Mouse (Mus musculus) ES-E14 (cell line): ENCODE measurements around the gene Kdm4a. TPM values are rescaled to one million over a fixed set of nuclear protein-coding genes. Genes with fewer than 3 reads are reported as not detected.

Experiments used
- DNase-seq: peaks from one replicate; pipeline ENCODE4 v3.0.0-alpha.2; 2013; ENCODE audit warnings: low read depth, low spot score
- H3K27ac ChIP-seq: 2 replicates; pipeline ENCODE4 v1.5.1; 2012; ENCODE audit warnings: low read depth, mild to moderate bottlenecking, low read length, moderate library complexity, mixed read lengths; ENCODE audit not compliant: poor library complexity, insufficient read depth, severe bottlenecking
- H3K36me3 ChIP-seq: 2 replicates; pipeline ENCODE4 v1.6.1; 2012; ENCODE audit warnings: mild to moderate bottlenecking, low read length, moderate library complexity, mixed read lengths; ENCODE audit not compliant: control insufficient read depth, poor library complexity, insufficient read depth, severe bottlenecking
- H3K4me1 ChIP-seq, 2 experiments: fragments of 150-350 bp in 1 of 2; sonication (generic) in 1 of 2; 2 replicates each; pipeline ENCODE4 v1.6.1; 2012; ENCODE audit warnings: low read length in 2 of 2, mild to moderate bottlenecking in 1 of 2, mixed read lengths in 1 of 2; ENCODE audit not compliant: control insufficient read depth in 2 of 2, insufficient read depth in 2 of 2, poor library complexity in 1 of 2
- H3K4me3 ChIP-seq, 2 experiments: fragments of 150-350 bp in 1 of 2; sonication (generic) in 1 of 2; 2 replicates each; pipeline ENCODE4 v1.5.1; 2012; ENCODE audit warnings: low read length in 2 of 2, low read depth in 1 of 2, mild to moderate bottlenecking in 1 of 2, mixed read lengths in 1 of 2; ENCODE audit not compliant: insufficient read depth in 1 of 2, poor library complexity in 1 of 2, severe bottlenecking in 1 of 2
- H3K9ac ChIP-seq: 2 replicates; pipeline ENCODE4 v1.6.1; 2012; ENCODE audit warnings: low read depth, mild to moderate bottlenecking, low read length, mixed read lengths; ENCODE audit not compliant: poor library complexity, insufficient read depth, severe bottlenecking
- H3K9me3 ChIP-seq: fragments of 150-350 bp; sonication (generic); 2 replicates; pipeline ENCODE4 v1.6.1; 2012; ENCODE audit warnings: low read depth, mild to moderate bottlenecking, low read length; ENCODE audit not compliant: control insufficient read depth, insufficient read depth
- CHD2 ChIP-seq: IDR thresholded peaks from 2 replicates; pipeline ENCODE4 v1.6.1; 2014; ENCODE audit warnings: mild to moderate bottlenecking, low read depth, low read length, inconsistent platforms
- HCFC1 ChIP-seq: IDR thresholded peaks from 2 replicates; pipeline ENCODE4 v1.6.1; 2012; ENCODE audit warnings: low read length, inconsistent platforms, borderline replicate concordance; ENCODE audit not compliant: insufficient read depth
- MAFK ChIP-seq: IDR thresholded peaks from 2 replicates; pipeline ENCODE4 v1.6.1; 2014; ENCODE audit warnings: mild to moderate bottlenecking, low read depth, low read length, inconsistent platforms; ENCODE audit not compliant: insufficient read depth
- ZC3H11A ChIP-seq: IDR thresholded peaks from 2 replicates; pipeline ENCODE4 v1.6.1; 2012; ENCODE audit warnings: low read depth, mild to moderate bottlenecking, inconsistent platforms, low read length, borderline replicate concordance
- ZNF384 ChIP-seq: IDR thresholded peaks from 2 replicates; pipeline ENCODE4 v1.6.1; 2012; ENCODE audit warnings: low read depth, low read length, inconsistent platforms
- in situ Hi-C, 2 experiments: fragments of 600-800 bp; cut with MboI; formaldehyde crosslinking; loops; one replicate each; pipeline ENCODE4 v1.15.1; 2025; ENCODE audit warnings: low sequenced_read_pairs in 2 of 2, inconsistent platforms in 1 of 2; ENCODE audit not compliant: unreplicated experiment in 2 of 2
- total RNA-seq: library from RNA; depleted of rRNA; stranded (reverse); fragments of 300-350 nt; gene quantifications from 2 replicates; pipeline ENCODE4 v1.2.3, GENCODE M21; 2012

Kdm4a gene
- total RNA-seq, 1 experiment, result 50.2 TPM

- Histone ChIP-seq H3K9ac (no peak overlapping the region), H3K27ac (no peak overlapping the region), H3K4me1 (no peaks in the 10 kb centered on the region), H3K9me3 (no peaks in the 10 kb centered on the region), H3K4me3 (no peak overlapping the region), H3K36me3 (no peaks in the 10 kb centered on the region)
- no peak for TF ChIP-seq CHD2
- no peak for TF ChIP-seq HCFC1
- no peak for TF ChIP-seq ZNF384
- TF ChIP-seq ZC3H11A, result no peak
- TF ChIP-seq MAFK, result no peak
- DNase-seq, result no peak
- in situ Hi-C loops, result no loop called here
Observed at GRCm38 (mm10) chr4:118108779-118109178, 71.1 kb downstream of the Kdm4a start.

- H3K4me1 ChIP-seq, result no peaks in the 10 kb centered on the region
- H3K4me3 ChIP-seq, result no peak overlapping the region
- in situ Hi-C loops, result no loop called here
- H3K27ac ChIP-seq, result no peak overlapping the region
- TF ChIP-seq ZNF384 (no peak), CHD2 (no peak), ZC3H11A (no peak), HCFC1 (no peak), MAFK (no peak)
- no peak overlapping the region for H3K9ac ChIP-seq
- H3K9me3 ChIP-seq, result no peaks in the 10 kb centered on the region
- H3K36me3 ChIP-seq, result no peaks in the 10 kb centered on the region
- DNase-seq, result no peak
Observed at GRCm38 (mm10) chr4:118105256-118106053, 74.4 kb downstream of the Kdm4a start.

GRCm38 (mm10) chr4:118103280-118103830 is 76.5 kb downstream of the Kdm4a start:
- Histone ChIP-seq H3K4me1 (no peaks in the 10 kb centered on the region), H3K9ac (no peak overlapping the region), H3K4me3 (no peak overlapping the region), H3K36me3 (no peaks in the 10 kb centered on the region), H3K9me3 (no peaks in the 10 kb centered on the region), H3K27ac (no peak overlapping the region)
- DNase-seq, result no peak
- no peak for TF ChIP-seq ZNF384
- no peak for TF ChIP-seq HCFC1
- in situ Hi-C loops, result no loop called here

- peaks cover 0 to 4% of the 10 kb centered on the region in 2 experiments; a peak in 1 of 4 replicates for H3K4me1 ChIP-seq
- no peaks in the 10 kb centered on the region for H3K9me3 ChIP-seq
- H3K27ac ChIP-seq, result no peak overlapping the region
- no peaks in the 10 kb centered on the region for H3K36me3 ChIP-seq
- no peak overlapping the region for H3K9ac ChIP-seq
- no peak overlapping the region for H3K4me3 ChIP-seq
- TF ChIP-seq ZC3H11A (no peak), HCFC1 (no peak), ZNF384 (no peak), CHD2 (no peak), MAFK (no peak)
- no peak for DNase-seq
- in situ Hi-C loops, result no loop called here
Observed at GRCm38 (mm10) chr4:118101497-118101896, 78.3 kb downstream of the Kdm4a start.
